Mouse (Mus musculus): ENCODE measurements around the gene Als2cl.

The Als2cl gene

DNA sequence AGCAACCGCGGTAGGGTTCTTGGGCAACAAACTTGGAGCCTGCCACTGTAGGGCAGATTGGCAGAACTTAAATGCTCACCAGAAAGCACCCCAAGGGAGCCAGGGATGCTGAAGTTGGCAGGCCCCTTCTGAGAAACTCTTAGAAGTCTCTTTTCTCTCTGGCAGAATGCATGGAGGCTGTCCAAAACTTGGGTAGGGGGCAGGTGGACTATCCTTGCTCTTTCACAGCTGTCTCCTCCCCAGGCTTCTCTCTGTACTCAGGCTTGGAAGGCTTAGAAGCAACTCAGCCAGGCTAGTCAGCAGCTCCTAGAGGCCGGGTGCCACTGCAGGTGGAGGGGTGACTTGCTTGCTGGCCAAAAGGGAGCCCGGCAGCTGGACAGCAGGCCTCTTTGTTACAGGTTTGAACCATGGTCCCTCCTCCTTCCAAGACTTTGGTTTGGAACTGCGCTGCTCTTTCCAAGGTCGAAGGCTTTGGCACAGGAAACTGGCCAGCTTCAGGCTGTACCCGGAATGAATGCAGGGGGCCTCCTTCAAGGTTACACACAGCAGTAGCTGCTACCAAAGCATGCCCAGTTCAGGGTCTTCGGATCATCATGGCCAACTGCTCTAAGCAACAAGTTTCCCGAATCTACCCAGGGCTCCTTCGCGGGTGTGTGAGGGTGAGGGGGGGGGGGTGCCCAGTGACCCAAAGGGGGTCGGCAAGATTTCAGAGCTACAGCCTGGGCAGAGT, at the start of gene Als2cl:
Als2cl (plus strand) TSS at position 680 of the 730 bp plus-strand sequence.
- DNase-seq, result peak in 1 of 2 experiments; percentile 30

DNA sequence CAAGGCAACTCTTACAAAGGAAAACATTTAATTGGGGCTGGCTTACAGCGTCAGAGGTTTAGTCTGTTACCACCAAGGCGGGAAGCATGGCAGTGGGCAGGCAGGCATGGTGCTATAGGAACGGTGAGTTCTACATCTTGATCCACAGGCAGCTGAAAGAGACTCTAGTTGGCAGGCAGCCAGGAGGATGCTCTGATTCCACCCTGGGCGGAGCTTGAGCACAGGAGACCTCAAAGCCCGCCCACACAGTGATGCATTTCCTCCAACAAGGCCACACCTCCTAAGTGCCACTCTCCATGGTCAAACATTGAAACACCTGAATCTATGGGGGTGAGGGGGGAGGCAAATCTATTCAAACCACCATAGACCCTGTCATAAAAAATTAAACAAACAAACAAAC, 46.6 kb upstream of the Als2cl start:
- peak in 1 of 2 experiments; percentile 24 for DNase-seq

DNA sequence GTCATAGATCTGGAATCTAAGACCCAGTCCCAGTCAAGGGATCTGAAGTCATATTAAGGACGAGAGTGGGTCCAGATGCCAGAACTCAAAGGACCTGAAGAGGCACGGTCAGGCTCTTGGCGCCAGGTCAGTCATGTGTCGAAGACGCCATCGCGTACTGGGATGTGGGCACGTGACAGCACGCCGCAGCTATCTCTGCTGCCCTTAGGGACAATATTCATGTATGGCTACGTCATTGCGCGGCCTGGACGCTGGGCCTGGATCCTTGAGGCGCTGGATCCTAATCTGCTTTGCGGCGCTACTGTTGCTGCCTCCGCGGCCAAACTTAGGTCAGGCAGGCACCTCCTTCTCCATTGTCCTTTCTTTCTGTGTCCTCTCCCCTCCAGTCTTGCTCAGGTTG, 45.3 kb upstream of the Als2cl start, which contains the start of gene Prss45:
Prss45 (plus strand) TSS at position 178 of the 400 bp plus-strand sequence.
- DNase-seq, result no peak

GRCm38 (mm10) chr9:110834961-110835360, 44.7 kb upstream of the Als2cl start:
- DNase-seq, result no peak

DNA sequence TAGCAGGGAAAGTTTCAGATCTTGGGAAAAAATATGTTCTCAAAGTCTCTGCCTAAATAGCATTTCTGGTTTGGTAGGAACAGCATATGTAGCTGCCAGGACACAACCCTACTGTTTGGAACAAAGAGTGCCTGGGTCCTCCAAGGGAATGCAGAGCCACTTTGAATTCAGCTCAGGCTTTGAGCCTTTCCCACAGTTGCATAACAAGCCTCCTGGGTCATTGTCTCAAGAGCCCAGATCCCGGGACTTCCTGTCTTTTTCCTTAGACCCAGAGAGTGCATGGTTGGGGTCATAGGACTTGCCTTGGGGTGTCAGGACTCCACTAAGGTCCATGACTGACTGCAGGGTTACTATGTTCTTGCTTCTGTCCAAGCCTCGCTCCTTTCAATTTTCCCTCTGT, 43.6 kb upstream of the Als2cl start:
- no peak for DNase-seq

- no peak for DNase-seq
These were observed 38.8 kb upstream of the Als2cl start for GRCm38 (mm10) chr9:110840905-110841304.

DNA sequence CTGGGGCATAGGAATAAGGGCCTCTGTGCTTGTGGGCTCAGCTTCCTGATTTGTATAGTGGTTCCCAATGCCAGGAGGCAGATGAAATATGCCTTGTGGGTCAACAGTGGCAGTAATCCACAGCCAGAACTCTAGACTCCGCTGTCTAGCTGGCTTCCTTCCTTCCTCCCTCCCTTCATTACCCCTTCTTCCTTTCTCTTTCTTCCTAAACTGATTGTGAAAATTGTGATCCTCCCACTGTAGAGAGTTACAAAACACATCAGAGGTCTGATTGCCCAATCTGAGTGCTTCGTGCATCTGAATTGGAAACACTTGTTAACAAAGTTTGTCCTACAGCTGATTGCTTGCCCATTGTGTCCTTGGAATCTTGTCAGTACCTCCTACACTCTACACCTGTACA, 38.2 kb upstream of the Als2cl start:
- DNase-seq, result no peak

DNA sequence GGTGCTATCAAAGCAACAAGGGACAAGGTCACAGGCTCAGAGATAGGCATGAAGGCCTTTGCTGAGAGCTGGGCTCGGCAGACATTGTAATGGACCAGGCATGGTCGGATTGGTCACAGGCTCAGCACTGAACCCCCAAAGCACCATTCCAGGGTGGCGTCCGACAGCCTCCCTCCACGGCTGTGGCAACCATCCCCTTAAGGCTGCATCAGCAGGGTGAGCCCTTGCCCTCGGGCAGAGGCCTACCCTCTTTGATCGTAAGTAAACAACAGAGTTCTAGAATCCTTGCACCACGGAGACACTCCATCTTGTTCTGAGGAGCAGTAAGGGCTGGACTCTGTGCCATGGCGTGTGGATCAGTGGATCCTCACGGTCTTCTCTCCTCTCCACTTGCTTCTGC, 35.5 kb upstream of the Als2cl start, which contains the start of gene Prss46:
Prss46 (plus strand) TSS at position 301 of the 400 bp plus-strand sequence.
- DNase-seq, result no peak

GRCm38 (mm10) chr9:110849162-110849561, 30.5 kb upstream of the Als2cl start:
- DNase-seq, result no peak

DNA sequence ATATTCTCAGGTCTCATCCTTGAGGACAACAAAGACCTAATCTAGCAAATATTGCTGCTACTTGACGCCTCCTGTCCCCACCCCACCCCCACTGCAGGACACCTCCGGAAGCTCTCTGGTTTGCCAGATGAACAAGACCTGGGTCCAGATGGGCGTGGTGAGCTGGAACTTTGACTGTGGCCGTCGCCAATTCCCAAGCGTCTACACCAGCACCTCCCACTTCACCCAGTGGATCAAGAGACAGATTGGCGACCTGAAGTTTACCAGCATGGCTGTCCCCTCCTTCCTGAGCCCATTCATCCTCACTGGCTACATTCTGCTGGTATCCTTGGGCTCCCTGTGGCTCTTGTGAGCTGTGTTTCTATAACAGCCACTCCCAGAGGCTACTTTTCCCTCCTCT, 23.8 kb upstream of the Als2cl start:
- no peak for DNase-seq

DNA sequence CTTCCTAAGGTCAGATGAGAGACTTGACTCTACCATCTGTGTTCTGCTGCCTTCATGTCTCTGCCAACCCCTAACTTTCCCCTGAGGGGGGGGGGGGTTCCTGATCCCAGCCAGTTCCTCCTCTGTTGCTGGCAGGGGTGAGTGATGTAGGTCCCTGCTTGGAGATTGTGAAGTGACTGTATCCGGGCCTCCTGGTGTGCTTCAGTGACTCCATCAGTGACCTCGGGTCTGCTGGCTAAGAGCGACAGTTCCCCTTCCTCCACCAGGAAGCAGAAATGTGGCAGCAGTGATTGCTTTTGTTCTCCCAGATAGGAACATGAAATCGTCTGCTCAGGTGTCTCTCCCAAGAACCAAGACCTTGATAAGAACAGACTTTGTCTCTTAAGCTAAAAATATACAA, 22.8 kb upstream of the Als2cl start:
- DNase-seq, result peak in 1 of 2 experiments; percentile 42

DNA sequence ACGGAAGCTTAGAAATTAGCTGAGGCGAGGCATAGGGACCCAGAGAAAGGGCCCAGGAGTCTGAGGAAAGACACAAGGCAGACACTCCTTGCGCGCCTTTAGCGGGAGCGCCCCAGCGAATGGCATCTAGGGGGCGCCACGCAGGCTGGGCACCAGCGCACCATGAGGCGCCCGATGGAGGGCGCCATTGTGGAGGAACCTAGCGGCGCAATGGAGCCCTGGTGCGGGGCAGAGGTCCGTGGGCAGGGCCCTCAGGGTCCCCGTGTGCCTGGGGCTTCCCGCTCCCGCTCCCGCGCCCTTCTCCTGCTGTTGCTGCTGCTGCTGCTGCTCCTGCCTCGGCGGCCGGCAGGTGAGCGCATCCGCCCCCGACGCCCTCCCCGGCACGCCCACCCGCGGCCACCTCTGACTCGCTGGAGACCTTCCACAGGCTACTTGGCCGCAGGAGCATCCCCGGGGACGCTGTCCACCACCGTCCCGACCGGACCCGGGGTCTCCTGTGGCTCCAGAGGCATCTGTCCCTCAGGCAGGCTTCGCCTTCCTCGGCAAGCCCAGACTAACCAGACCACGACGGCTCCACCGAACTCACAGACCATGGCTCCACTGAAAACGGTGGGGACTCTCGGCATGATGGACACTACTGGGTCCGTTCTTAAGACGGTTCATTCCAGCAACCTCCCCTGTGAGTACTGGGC, 21.7 kb upstream of the Als2cl start, which contains the start of gene Prss50:
Prss50 (plus strand) TSS at position 187 of the 692 bp plus-strand sequence.
- peak in 1 of 2 experiments; percentile 37 for DNase-seq

- no peak for DNase-seq
These were observed 21.1 kb upstream of the Als2cl start for GRCm38 (mm10) chr9:110858523-110858922.

- DNase-seq, result no peak
These were observed 20.6 kb upstream of the Als2cl start for GRCm38 (mm10) chr9:110858967-110859596.

DNA sequence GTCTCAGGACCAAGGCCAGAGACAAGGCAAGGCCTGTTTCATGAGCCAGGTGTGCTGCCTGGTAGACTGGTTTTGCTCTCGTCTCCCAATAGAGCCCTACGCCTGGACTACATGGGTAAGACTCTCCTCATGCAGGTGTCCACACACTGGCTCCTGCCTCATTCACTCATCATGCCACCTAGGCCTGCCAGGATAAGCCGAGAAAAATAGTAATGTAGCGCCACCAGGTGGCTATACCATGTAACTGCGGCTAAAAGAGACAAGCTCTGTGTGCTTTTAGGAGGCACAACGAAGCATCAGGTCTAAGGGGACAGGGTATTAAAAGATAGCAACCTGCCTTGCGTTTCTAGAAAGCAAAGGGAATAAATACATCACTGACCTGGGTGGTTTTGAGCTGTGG, 8.6 kb upstream of the Als2cl start:
- peak; percentile 57 to 59 for DNase-seq

DNA sequence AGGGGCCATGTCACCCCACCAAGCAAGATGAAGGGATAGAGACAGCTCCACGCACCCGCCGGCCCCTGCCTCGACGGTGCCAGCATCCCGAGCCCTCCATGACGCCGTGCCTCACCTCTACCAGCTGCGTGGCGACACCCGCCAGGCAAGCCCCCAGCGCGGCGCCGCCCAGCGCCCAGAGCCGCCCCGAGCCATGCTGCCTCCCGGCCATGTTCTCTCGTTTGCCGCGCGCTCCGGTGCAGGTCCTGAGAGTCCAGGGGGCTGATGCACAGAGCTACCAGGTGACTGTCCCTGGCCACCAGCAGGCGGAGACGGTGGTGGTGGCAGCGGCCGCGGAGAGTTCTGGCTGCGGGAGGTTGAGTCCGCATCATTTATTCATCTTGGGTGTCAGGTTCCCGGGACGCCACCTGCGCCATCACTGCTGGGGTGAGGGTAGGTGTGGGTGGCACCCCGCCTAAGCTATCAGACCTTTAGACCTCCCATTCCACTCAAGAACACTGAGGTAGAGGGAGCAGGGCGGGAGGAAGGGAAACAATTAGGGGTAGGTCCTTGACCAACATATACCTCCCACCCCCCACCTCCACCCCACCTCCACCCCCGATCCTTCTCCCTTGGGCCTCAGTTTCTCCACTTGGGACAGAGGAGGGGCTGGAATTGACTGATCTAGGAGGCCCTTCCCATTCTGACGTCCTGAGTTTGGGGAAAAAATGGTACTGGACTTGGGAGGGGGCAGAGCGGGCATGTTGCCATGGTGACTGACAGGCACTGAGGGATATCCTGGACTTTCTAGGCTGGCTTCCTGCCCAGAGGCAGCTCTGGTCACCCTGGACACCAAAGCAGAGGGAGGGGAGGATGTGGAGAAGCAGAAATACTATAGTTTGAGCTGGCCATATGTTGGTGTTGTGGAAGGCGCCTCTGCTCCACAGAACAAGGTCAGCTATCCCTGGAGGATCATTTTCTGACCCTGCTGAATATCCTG, 5.7 kb upstream of the Als2cl start:
- DNase-seq, result peak; percentile 57 to 66

- no peak for DNase-seq
These were observed 4.9 kb upstream of the Als2cl start for GRCm38 (mm10) chr9:110874660-110875191.

DNA sequence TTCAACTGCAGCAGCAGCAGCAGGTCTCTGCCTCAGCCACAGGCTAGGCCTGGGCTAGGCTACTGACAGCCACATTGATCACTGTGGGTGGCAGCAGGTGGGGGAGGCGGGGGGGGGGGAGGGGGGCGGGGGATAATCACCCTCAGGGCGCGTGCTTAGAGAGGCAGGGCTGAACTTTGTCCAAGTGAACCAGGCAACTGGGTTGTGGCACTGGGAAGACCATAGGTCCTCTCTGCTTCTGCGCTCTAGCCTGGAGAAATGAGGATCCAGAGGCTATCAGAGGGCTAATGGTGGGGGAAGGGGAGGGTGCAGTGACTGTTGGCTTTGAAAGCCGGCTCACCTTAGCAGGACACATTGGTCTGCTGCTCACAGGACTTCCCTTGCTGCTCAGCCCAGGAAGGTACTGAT, 4.4 kb upstream of the Als2cl start:
- DNase-seq, result no peak

DNA sequence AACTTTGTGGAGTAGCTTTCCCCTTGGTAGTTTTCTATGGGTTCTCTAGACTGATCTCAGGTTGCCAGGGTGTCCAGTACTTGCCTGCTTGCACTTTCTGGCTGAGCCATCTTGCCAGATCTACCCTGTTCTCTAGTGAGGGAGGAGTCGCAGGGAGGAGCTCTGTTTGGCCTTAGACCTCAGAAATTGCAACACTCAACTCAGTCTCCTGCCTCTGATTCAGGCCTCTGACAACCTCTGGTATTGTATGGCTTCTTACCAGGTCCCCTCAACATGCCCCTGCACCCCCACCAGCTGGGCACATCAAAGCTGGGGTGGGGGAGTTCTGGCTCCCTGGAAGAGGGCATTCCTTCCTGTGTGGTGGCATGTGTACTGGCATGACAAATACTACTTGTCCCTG, 2.3 kb upstream of the Als2cl start:
- no peak for DNase-seq

DNA sequence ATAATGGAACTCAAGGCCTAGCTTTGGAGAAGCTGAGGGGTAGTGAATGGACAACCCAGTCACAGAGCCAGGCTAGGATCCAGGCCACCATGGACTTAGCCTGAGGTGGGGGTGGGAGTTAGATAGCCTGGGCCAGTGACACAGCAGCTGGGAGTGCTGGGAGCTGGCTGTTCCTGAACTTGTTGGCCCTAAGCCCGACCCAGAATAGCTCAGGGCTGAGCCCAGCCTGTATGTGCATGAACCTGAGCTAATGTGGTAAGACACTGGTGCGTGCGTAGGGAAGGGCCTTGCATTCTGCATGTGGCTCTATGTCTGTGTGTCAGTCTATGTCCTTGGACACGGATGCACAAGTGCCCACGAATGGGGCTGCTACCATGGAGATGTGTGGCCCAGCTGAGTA, 1.8 kb upstream of the Als2cl start:
- no peak for DNase-seq

DNA sequence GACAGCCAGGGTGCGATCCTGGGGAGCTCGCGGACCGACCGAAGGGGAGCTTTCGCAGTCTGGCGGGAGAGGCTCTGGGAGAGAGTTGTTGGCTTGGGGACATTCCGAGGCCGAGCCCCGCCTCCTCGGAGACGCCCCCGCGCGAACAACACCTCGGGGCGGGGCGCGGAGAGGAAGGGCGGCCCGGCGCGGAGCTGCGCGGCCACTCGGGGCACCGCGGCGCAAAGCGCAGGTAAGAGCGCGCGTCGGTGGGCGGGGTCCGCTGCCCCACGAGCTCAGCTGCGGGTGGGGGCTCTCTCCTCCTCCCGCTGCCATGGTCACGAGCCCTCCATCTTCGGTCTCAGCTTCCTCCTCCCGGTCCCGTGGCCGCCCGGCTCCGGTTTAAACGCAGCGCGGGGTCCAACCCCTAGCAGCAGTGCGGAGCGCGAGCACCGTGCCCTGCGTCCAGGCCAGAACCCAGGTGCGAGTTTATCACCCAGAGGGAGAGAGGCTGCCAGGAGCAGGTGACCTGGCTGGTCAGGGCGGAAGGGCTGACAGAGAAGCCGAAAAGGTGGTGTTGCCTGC, 410 bp downstream of the Als2cl start, which contains the start of gene Tmie:
Tmie (minus strand) TSS at position 116 of the 564 bp plus-strand sequence.
- peak; percentile 81 to 87 for DNase-seq

DNA sequence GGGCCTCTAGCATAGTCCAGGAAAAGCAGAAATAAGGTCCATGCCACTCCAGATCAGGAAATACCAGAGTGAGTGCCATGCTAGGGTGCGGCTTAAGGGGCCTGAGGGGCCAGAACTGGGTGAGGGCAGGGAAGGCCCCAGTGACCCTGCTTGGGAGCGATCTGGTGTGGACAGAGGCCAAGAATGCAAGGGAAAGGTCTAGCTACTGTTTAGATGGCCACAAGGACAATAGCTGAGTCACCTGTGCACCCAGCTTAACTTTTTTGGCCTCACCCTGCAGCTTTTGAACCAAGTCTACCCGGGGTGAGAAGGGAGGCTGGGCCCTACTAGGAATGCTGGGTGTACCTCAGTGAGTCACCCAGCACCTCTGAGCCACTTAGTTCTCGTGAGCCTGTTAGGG, 1.1 kb downstream of the Als2cl start:
- DNase-seq, result no peak

All from thymus, postnatal 36 days (tissue).